Mouse (Mus musculus): ENCODE data around the gene Eid2. TPM values are rescaled to one million over a fixed set of nuclear protein-coding genes. Genes with fewer than 3 reads are reported as not detected.
A peak's percentile ranks its signal among the peaks of the same experiment; 100 is the strongest.

Gene Eid2
- total and polyA plus RNA-seq, 3 experiments = not detected

- no peak within 1 kb of the TSS for H3K27ac ChIP-seq (ENCODE audit: control insufficient read depth, low read depth, low read length)
- peaks cover 0 to 7% of the 10 kb centered on the region in 2 experiments; a peak in 3 of 4 replicates for H3K4me1 ChIP-seq (ENCODE audit: control insufficient read depth in 1 of 2, insufficient read depth in 2 of 2, low read length in 2 of 2)
- no peaks in the 10 kb centered on the region for H3K9me3 ChIP-seq (replicated peaks; ENCODE audit: insufficient read depth, low read length)
- no peaks in the 10 kb centered on the region for H3K27me3 ChIP-seq (ENCODE audit: control insufficient read depth in 1 of 2, insufficient read depth in 2 of 2, low read length in 2 of 2)
- peaks cover 2% of the 10 kb centered on the region; the same call in 1 of the 2 replicates for H3K79me2 ChIP-seq (ENCODE audit: control insufficient read depth, insufficient read depth, low read length, poor library complexity)
- peak; percentile 56 for TF ChIP-seq SMC3 (IDR thresholded peaks at IDR 0.05; ENCODE audit: low read depth, low read length)
- no peak for TF ChIP-seq TAL1 (IDR thresholded peaks at IDR 0.05; ENCODE audit: low read length)
- peak; percentile 72; the same call in 1 of the 2 replicates for TF ChIP-seq MYC (IDR thresholded peaks at IDR 0.05; ENCODE audit: low read depth, low read length)
- TF ChIP-seq RCOR1 (IDR thresholded peaks at IDR 0.05; ENCODE audit: low read depth, low read length) = no peak
- peak; percentile 12; the same call in 1 of the 2 replicates for TF ChIP-seq USF1 (IDR thresholded peaks at IDR 0.05; ENCODE audit: low read depth, low read length)
- TF ChIP-seq BHLHE40 (IDR thresholded peaks at IDR 0.05; ENCODE audit: borderline replicate concordance, low read depth, low read length) = no peak
- TF ChIP-seq E2F4 (IDR thresholded peaks at IDR 0.05; ENCODE audit: borderline replicate concordance, low read depth, low read length) = no peak
- TF ChIP-seq MAX (IDR thresholded peaks at IDR 0.05; ENCODE audit: low read length) = peak; percentile 79
- TF ChIP-seq KAT2A (conservative IDR thresholded peaks at IDR 0.05; ENCODE audit: low read depth, low read length) = no peak
- no peak for TF ChIP-seq EP300 (IDR thresholded peaks at IDR 0.05; ENCODE audit: low read depth in 1 of 2, low read length in 2 of 2)
- peak; percentile 32 for TF ChIP-seq SIN3A (IDR thresholded peaks at IDR 0.05; ENCODE audit: low read length)
- TF ChIP-seq MXI1 (IDR thresholded peaks at IDR 0.05; ENCODE audit: low read depth, low read length) = peak; percentile 70; the same call in 1 of the 2 replicates
- peak; percentile 45 to 77; a peak in 2 of 4 replicates for TF ChIP-seq POLR2A (IDR thresholded peaks at IDR 0.05; ENCODE audit: control insufficient read depth in 1 of 2, insufficient read depth in 1 of 2, low read depth in 1 of 2, low read length in 2 of 2, poor library complexity in 1 of 2)
- TF ChIP-seq NELFE (IDR thresholded peaks at IDR 0.05; ENCODE audit: low read depth, low read length) = peak; percentile 84
- TF ChIP-seq UBTF (IDR thresholded peaks at IDR 0.05; ENCODE audit: borderline replicate concordance, insufficient read depth, low read depth, low read length) = no peak
- TF ChIP-seq JUND (IDR thresholded peaks at IDR 0.05; ENCODE audit: low read depth, low read length) = no peak
- peak; percentile 68 to 93 (median 84) for TF ChIP-seq CTCF (IDR thresholded peaks at IDR 0.05 in 2 of 3, conservative IDR thresholded peaks at IDR 0.05 in 1 of 3; ENCODE audit: control insufficient read depth in 1 of 3, insufficient read depth in 1 of 3, low read depth in 2 of 3, low read length in 3 of 3, poor library complexity in 1 of 3, severe bottlenecking in 1 of 3)
- no peak for TF ChIP-seq GATA1 (IDR thresholded peaks at IDR 0.05; ENCODE audit: low read depth, low read length)
- 0 out of 2 replicates have a peak, but pooled peaks have one; percentile 19 for TF ChIP-seq TBP (IDR thresholded peaks at IDR 0.05; ENCODE audit: low read depth, low read length)
- TF ChIP-seq ZMIZ1 (IDR thresholded peaks at IDR 0.05; ENCODE audit: low read depth, low read length) = 0 out of 2 replicates have a peak, but pooled peaks have one; percentile 23
- TF ChIP-seq ZNF384 (IDR thresholded peaks at IDR 0.05; ENCODE audit: low read depth, low read length) = no peak
- peak; percentile 38 for TF ChIP-seq ZC3H11A (IDR thresholded peaks at IDR 0.05; ENCODE audit: low read depth, low read length)
- no peak for TF ChIP-seq MAFK (IDR thresholded peaks at IDR 0.05; ENCODE audit: borderline replicate concordance, low read depth, low read length)
- peak; percentile 45; the same call in 1 of the 2 replicates for TF ChIP-seq TCF12 (IDR thresholded peaks at IDR 0.05; ENCODE audit: low read depth, low read length)
- TF ChIP-seq GABPA (IDR thresholded peaks at IDR 0.05; ENCODE audit: low read depth, low read length) = no peak
- TF ChIP-seq RAD21 (IDR thresholded peaks at IDR 0.05; ENCODE audit: low read depth, low read length) = peak; percentile 70
- TF ChIP-seq CHD1 (IDR thresholded peaks at IDR 0.05; ENCODE audit: low read depth, low read length) = no peak
- TF ChIP-seq NRF1 (IDR thresholded peaks at IDR 0.05; ENCODE audit: insufficient read depth, low read depth, low read length, poor library complexity, severe bottlenecking) = peak; percentile 89
- TF ChIP-seq POLR2AphosphoS2 (IDR thresholded peaks at IDR 0.05; ENCODE audit: low read length) = 0 out of 2 replicates have a peak, but pooled peaks have one; percentile 42
- TF ChIP-seq ZKSCAN1 (IDR thresholded peaks at IDR 0.05; ENCODE audit: low read depth, low read length) = no peak
- peak; percentile 70 for TF ChIP-seq HCFC1 (IDR thresholded peaks at IDR 0.05; ENCODE audit: low read depth, low read length)
- peak within 1 kb of the TSS; percentile 65 to 85 for H3K4me3 ChIP-seq (ENCODE audit: control insufficient read depth in 1 of 2, insufficient read depth in 1 of 2, low read depth in 2 of 2, low read length in 2 of 2)
- peak within 1 kb of the TSS; percentile 86 for H3K9ac ChIP-seq (ENCODE audit: control insufficient read depth, low read depth, low read length, poor library complexity, severe bottlenecking)
- DNase-seq (ENCODE audit: low read depth, low spot score) = peak; percentile 95
- peaks cover 0 to 4% of the 10 kb centered on the region in 2 experiments; a peak in 1 of 4 replicates for H3K36me3 ChIP-seq (ENCODE audit: control insufficient read depth in 1 of 2, insufficient read depth in 2 of 2, low read length in 2 of 2)
Measured at GRCm38 (mm10) chr7:28277615-28278278, 10.1 kb downstream of the Eid2 start, which contains the start of gene Eid2b. TSS of gene Eid2b (plus strand) at chr7:28277739.
